Mouse (Mus musculus) limb, embryonic 13.5 days (tissue): ENCODE measurements around the gene Ntn1. TPM values are rescaled to one million over a fixed set of nuclear protein-coding genes. Genes with fewer than 3 reads are reported as not detected.

ENCODE experiments used
- ATAC-seq: fragments of 200-750 bp; cut with Nextera tagmentation; 2 replicates; pipeline ENCODE4 v1.8.0; 2017; ENCODE audit warnings: low read depth, moderate number of reproducible peaks, moderate TSS enrichment; ENCODE audit not compliant: low FRiP score
- H3K27ac ChIP-seq: fragments of 300-500 bp; sonication (generic); 2 replicates; pipeline ENCODE4 v1.5.1; 2015; ENCODE audit warnings: inconsistent platforms, mild to moderate bottlenecking, moderate library complexity
- H3K27me3 ChIP-seq: fragments of 300-500 bp; sonication (generic); 2 replicates; pipeline ENCODE4 v1.6.1; 2015; ENCODE audit warnings: mild to moderate bottlenecking, inconsistent platforms
- H3K36me3 ChIP-seq: fragments of 300-500 bp; sonication (generic); 2 replicates; pipeline ENCODE4 v1.6.1; 2015; ENCODE audit warnings: inconsistent platforms, mild to moderate bottlenecking, moderate library complexity
- H3K4me1 ChIP-seq: fragments of 300-500 bp; sonication (generic); 2 replicates; pipeline ENCODE4 v1.6.1; 2015; ENCODE audit warnings: inconsistent platforms
- H3K4me2 ChIP-seq: fragments of 300-500 bp; sonication (generic); replicated peaks from 2 replicates; pipeline ENCODE4 v1.6.1; 2015; ENCODE audit warnings: inconsistent platforms, mild to moderate bottlenecking, moderate library complexity
- H3K4me3 ChIP-seq: fragments of 300-500 bp; sonication (generic); 2 replicates; pipeline ENCODE4 v1.5.1; 2015; ENCODE audit warnings: moderate library complexity, mild to moderate bottlenecking, inconsistent platforms
- H3K9ac ChIP-seq: fragments of 300-500 bp; sonication (generic); 2 replicates; pipeline ENCODE4 v1.6.1; 2015; ENCODE audit warnings: mild to moderate bottlenecking, inconsistent platforms
- H3K9me3 ChIP-seq: fragments of 300-500 bp; sonication (generic); 2 replicates; pipeline ENCODE4 v1.6.1; 2016; ENCODE audit warnings: inconsistent platforms
- WGBS: fragments of 180-500 bp; shearing (Covaris S2); methylation state at CpG from one replicate; pipeline ENCODE4 v1.1.7; 2015; 5-methylcytosine and 5-hydroxymethylcytosine counted together
- polyA plus RNA-seq: library from polyadenylated mRNA; unstranded; fragments of >200 nt; fragmentation: Nextera tagmentation; extraction: Ambion mirVana; gene quantifications from 2 replicates; pipeline ENCODE4 v1.2.1, GENCODE M21; 2015

The Ntn1 gene
- polyA plus RNA-seq, 1 experiment from 2014 or later: 7.0 TPM

- Histone ChIP-seq H3K4me1 (peaks cover 39% of the 10 kb centered on the region), H3K27ac (no peak overlapping the region), H3K4me2 (no peak overlapping the region), H3K27me3 (peaks cover 3% of the 10 kb centered on the region; the same call in 1 of the 2 replicates), H3K9ac (no peak overlapping the region), H3K36me3 (no peaks in the 10 kb centered on the region), H3K9me3 (no peaks in the 10 kb centered on the region), H3K4me3 (no peak overlapping the region)
- 56% methylated on average over 10 of the region's 10 CpGs for WGBS
- ATAC-seq: no peak
These were observed 198.1 kb downstream of the Ntn1 start for GRCm38 (mm10) chr11:68202561-68202960.

GRCm38 (mm10) chr11:68201811-68202459 lies 198.7 kb downstream of the Ntn1 start:
- 76% methylated on average over 10 of the region's 10 CpGs for WGBS
- Histone ChIP-seq H3K4me3 (no peak overlapping the region), H3K9ac (no peak overlapping the region), H3K27me3 (peaks cover 3% of the 10 kb centered on the region; the same call in 1 of the 2 replicates), H3K36me3 (no peaks in the 10 kb centered on the region), H3K4me2 (no peak overlapping the region), H3K4me1 (peaks cover 44% of the 10 kb centered on the region), H3K9me3 (no peaks in the 10 kb centered on the region), H3K27ac (no peak overlapping the region)
- ATAC-seq: no peak

GRCm38 (mm10) chr11:68201063-68201462 lies 199.6 kb downstream of the Ntn1 start:
- WGBS: 44% methylated on average over 1 of the region's 1 CpGs
- Histone ChIP-seq H3K4me2 (no peak overlapping the region), H3K27ac (no peak overlapping the region), H3K27me3 (peaks cover 3% of the 10 kb centered on the region; the same call in 1 of the 2 replicates), H3K4me1 (peaks cover 53% of the 10 kb centered on the region), H3K9me3 (no peaks in the 10 kb centered on the region), H3K36me3 (no peaks in the 10 kb centered on the region), H3K9ac (no peak overlapping the region), H3K4me3 (no peak overlapping the region)
- no peak for ATAC-seq

GRCm38 (mm10) chr11:68200500-68200899 lies 200.1 kb downstream of the Ntn1 start:
- H3K36me3 ChIP-seq: no peaks in the 10 kb centered on the region
- H3K27ac ChIP-seq: no peak overlapping the region
- no peaks in the 10 kb centered on the region for H3K9me3 ChIP-seq
- peaks cover 59% of the 10 kb centered on the region for H3K4me1 ChIP-seq
- H3K9ac ChIP-seq: no peak overlapping the region
- H3K4me2 ChIP-seq: no peak overlapping the region
- no peak for ATAC-seq
- H3K4me3 ChIP-seq: no peak overlapping the region
- peaks cover 3% of the 10 kb centered on the region; the same call in 1 of the 2 replicates for H3K27me3 ChIP-seq
- WGBS: 75% methylated on average over 4 of the region's 4 CpGs

- Histone ChIP-seq H3K27me3 (0 out of 2 replicates have a peak, but pooled peaks cover under 1% of the 10 kb centered on the region), H3K9ac (no peak overlapping the region), H3K9me3 (no peaks in the 10 kb centered on the region), H3K36me3 (no peaks in the 10 kb centered on the region), H3K4me2 (no peak overlapping the region), H3K4me3 (no peak overlapping the region), H3K4me1 (peaks cover 65% of the 10 kb centered on the region), H3K27ac (no peak overlapping the region)
- no peak for ATAC-seq
- WGBS: 19% methylated on average over 10 of the region's 10 CpGs
These were observed 200.7 kb downstream of the Ntn1 start for GRCm38 (mm10) chr11:68199801-68200423.

GRCm38 (mm10) chr11:68199103-68199502 lies 201.5 kb downstream of the Ntn1 start:
- no peak for ATAC-seq
- Histone ChIP-seq H3K4me3 (no peak overlapping the region), H3K4me1 (peaks cover 69% of the 10 kb centered on the region), H3K4me2 (no peak overlapping the region), H3K27ac (no peak overlapping the region), H3K9ac (no peak overlapping the region), H3K9me3 (no peaks in the 10 kb centered on the region), H3K27me3 (no peaks in the 10 kb centered on the region), H3K36me3 (no peaks in the 10 kb centered on the region)
- whole genome bisulfite sequencing: 66% methylated on average over 8 of the region's 8 CpGs

- no peak overlapping the region for H3K9ac ChIP-seq
- H3K36me3 ChIP-seq: no peaks in the 10 kb centered on the region
- H3K27ac ChIP-seq: no peak overlapping the region
- no peak overlapping the region for H3K4me2 ChIP-seq
- H3K4me3 ChIP-seq: no peak overlapping the region
- no peaks in the 10 kb centered on the region for H3K9me3 ChIP-seq
- WGBS: 48% methylated on average over 10 of the region's 10 CpGs
- ATAC-seq: no peak
- H3K4me1 ChIP-seq: peaks cover 69% of the 10 kb centered on the region
- H3K27me3 ChIP-seq: no peaks in the 10 kb centered on the region
These were observed 201.9 kb downstream of the Ntn1 start for GRCm38 (mm10) chr11:68198696-68199095.

GRCm38 (mm10) chr11:68197471-68197870 lies 203.2 kb downstream of the Ntn1 start:
- no peak overlapping the region for H3K4me2 ChIP-seq

GRCm38 (mm10) chr11:68196566-68196965 lies 204.1 kb downstream of the Ntn1 start:
- Histone ChIP-seq H3K9me3 (no peaks in the 10 kb centered on the region), H3K4me3 (no peak overlapping the region), H3K27me3 (no peaks in the 10 kb centered on the region), H3K4me1 (peaks cover 73% of the 10 kb centered on the region), H3K4me2 (no peak overlapping the region), H3K36me3 (no peaks in the 10 kb centered on the region), H3K9ac (no peak overlapping the region), H3K27ac (no peak overlapping the region)
- 61% methylated on average over 6 of the region's 6 CpGs for WGBS
- ATAC-seq: no peak

More at GRCm38 (mm10) chr11:68197471-68197870, 203.2 kb downstream of the Ntn1 start:
- Histone ChIP-seq H3K27ac (no peak overlapping the region), H3K9me3 (no peaks in the 10 kb centered on the region), H3K9ac (no peak overlapping the region), H3K4me3 (no peak overlapping the region), H3K4me1 (peaks cover 74% of the 10 kb centered on the region), H3K27me3 (no peaks in the 10 kb centered on the region), H3K36me3 (no peaks in the 10 kb centered on the region)
- 79% methylated on average over 11 of the region's 11 CpGs for WGBS
- no peak for ATAC-seq

- Histone ChIP-seq H3K4me2 (0 out of 2 replicates have a peak overlapping the region, but pooled peaks have one; percentile 11), H3K36me3 (no peaks in the 10 kb centered on the region), H3K27ac (peak overlapping the region; percentile 61), H3K9ac (peak overlapping the region; percentile 36), H3K4me1 (peaks cover 72% of the 10 kb centered on the region), H3K9me3 (no peaks in the 10 kb centered on the region), H3K27me3 (no peaks in the 10 kb centered on the region), H3K4me3 (no peak overlapping the region)
- WGBS: 33% methylated on average over 10 of the region's 10 CpGs
- peak; percentile 50; the same call in 1 of the 2 replicates for ATAC-seq
These were observed 204.9 kb downstream of the Ntn1 start for GRCm38 (mm10) chr11:68195693-68196176.

- Histone ChIP-seq H3K9ac (no peak overlapping the region), H3K36me3 (no peaks in the 10 kb centered on the region), H3K4me3 (no peak overlapping the region), H3K9me3 (no peaks in the 10 kb centered on the region), H3K27ac (peak overlapping the region; percentile 61), H3K27me3 (no peaks in the 10 kb centered on the region), H3K4me1 (peaks cover 66% of the 10 kb centered on the region), H3K4me2 (no peak overlapping the region)
- ATAC-seq: no peak
- WGBS: 47% methylated on average over 6 of the region's 6 CpGs
These were observed 205.5 kb downstream of the Ntn1 start for GRCm38 (mm10) chr11:68195168-68195567.

- H3K27ac ChIP-seq: no peak overlapping the region
- no peak overlapping the region for H3K9ac ChIP-seq
- no peak for ATAC-seq
- H3K4me3 ChIP-seq: no peak overlapping the region
- H3K9me3 ChIP-seq: no peaks in the 10 kb centered on the region
- peaks cover 57% of the 10 kb centered on the region for H3K4me1 ChIP-seq
- H3K36me3 ChIP-seq: no peaks in the 10 kb centered on the region
- H3K27me3 ChIP-seq: no peaks in the 10 kb centered on the region
- no peak overlapping the region for H3K4me2 ChIP-seq
- WGBS: 83% methylated on average over 5 of the region's 5 CpGs
These were observed 209.8 kb downstream of the Ntn1 start for GRCm38 (mm10) chr11:68190849-68191248.
